11 mouse cellular contexts compared by ENCODE assay signal in the genomic region with DNA sequence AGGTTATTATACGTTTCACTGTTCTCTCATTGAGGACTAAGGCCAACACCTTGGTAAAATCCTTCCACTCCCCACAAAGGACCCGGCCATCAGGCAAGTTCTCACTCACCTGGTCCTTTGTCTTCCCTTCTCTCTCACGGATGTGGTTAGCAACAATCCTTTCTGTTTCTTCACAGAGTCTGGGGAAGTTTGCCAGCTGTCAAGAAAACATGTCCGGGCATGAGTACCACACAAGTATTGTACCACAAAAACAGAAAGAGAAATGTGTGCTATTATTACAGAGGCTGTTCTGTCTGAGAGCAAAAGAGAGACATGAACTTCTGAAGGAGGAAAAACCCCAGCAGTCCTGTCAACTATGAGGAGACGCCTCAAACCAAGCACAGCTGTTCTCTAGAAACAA.
DNase-seq lines count a peak whose midpoint lies in the region; ATAC-seq and TF ChIP-seq lines count a peak whose summit lies in the region.
"Had no signal": no experiment of that assay in that cellular context is flagged by ENCODE, and none has a peak within 500 bp of the region (broad histone marks: within the 10 kb centered on the region; RNA-seq: fewer than 3 reads in every experiment).

No protein-coding gene starts in this region.

- peak; percentile 53 to 65 for ATAC-seq in hematopoietic stem cell, adult 5-6 weeks (replicated peaks in 1 of 2; ENCODE audit: insufficient read depth in 1 of 2, low FRiP score in 2 of 2, low TSS enrichment in 1 of 2, low read depth in 1 of 2, poor library complexity in 2 of 2, severe bottlenecking in 2 of 2)

- TF ChIP-seq CTCF in thymus, adult 2 months (IDR thresholded peaks at IDR 0.05; ENCODE audit: borderline replicate concordance, control insufficient read depth, extremely low read depth, insufficient read depth, low read length, poor library complexity): no peak

- H3K27ac ChIP-seq in thymus, adult 2 months (ENCODE audit: control insufficient read depth, insufficient read depth, low read length): peak overlapping the region; percentile 86
- H3K27ac ChIP-seq: kidney, embryonic 15.5 days; midbrain, embryonic 12.5 days had no signal

- peaks cover 15% of the 10 kb centered on the region for H3K4me1 ChIP-seq in thymus, adult 2 months (replicated peaks; ENCODE audit: control insufficient read depth, insufficient read depth, low read length)
- H3K4me1 ChIP-seq: midbrain, embryonic 12.5 days had no signal

- DNase-seq in lung, adult 18-20 months: peak; percentile 9 to 62
- no peak for DNase-seq in lung, postnatal 4 days
- peak; percentile 65 for DNase-seq in NIH3T3 (ENCODE audit: low read depth)
- DNase-seq in thymus, adult 2 months: peak; percentile 46
- DNase-seq in left cerebral cortex, adult 9 months (ENCODE audit: low spot score in 2 of 2): no peak
- DNase-seq in MN1 (ENCODE audit: low spot score): no peak
- no peak for DNase-seq in cerebellum, adult 8-10 months

- no peaks in the 10 kb centered on the region for H3K36me3 ChIP-seq in thymus, adult 2 months (ENCODE audit: control insufficient read depth, insufficient read depth, low read length)
- H3K36me3 ChIP-seq: kidney, embryonic 15.5 days; midbrain, embryonic 12.5 days had no signal

- H3K4me3 ChIP-seq in thymus, adult 2 months (ENCODE audit: control insufficient read depth, insufficient read depth, low read length): no peak overlapping the region
- H3K4me3 ChIP-seq: erythroblast, embryonic 14.5 days; kidney, embryonic 15.5 days; midbrain, embryonic 12.5 days had no signal

- 8% methylated on average over 5 of the region's 5 CpGs for WGBS in thymus, adult 2 months

- TF ChIP-seq POLR2A in thymus, adult 2 months (IDR thresholded peaks at IDR 0.05; ENCODE audit: control insufficient read depth, extremely low read depth, insufficient read depth, low read length, poor library complexity): no peak

- H3K27me3 ChIP-seq in thymus, adult 2 months (ENCODE audit: control insufficient read depth, insufficient read depth, low read length): no peaks in the 10 kb centered on the region
- H3K27me3 ChIP-seq: kidney, embryonic 15.5 days; midbrain, embryonic 12.5 days had no signal

Comparison
In these comparisons a context has a peak if more than half of its experiments do, and no peak if none do; other contexts are left out.
1. DNase-seq: peak in lung, adult 18-20 months (2 of 2), NIH3T3 (single experiment) and thymus, adult 2 months (single experiment); none in lung, postnatal 4 days (0 of 2), left cerebral cortex, adult 9 months (0 of 2), MN1 (single experiment) and cerebellum, adult 8-10 months (single experiment).